Mouse (Mus musculus) duodenum, adult 2 months (tissue): ENCODE results near the gene Ndufs5. TPM values are rescaled to one million over a fixed set of nuclear protein-coding genes. Genes with fewer than 3 reads are reported as not detected.

Experiments
- polyA plus RNA-seq: library from polyadenylated mRNA; depleted of rRNA; stranded (reverse); fragments of >200 nt; gene quantifications from 2 replicates; pipeline ENCODE4 v1.2.3, GENCODE M21; 2012; ENCODE audit warnings: low replicate concordance; rRNA removed

Ndufs5 gene
- 9.7 and 17.6 TPM in 2 replicates for polyA plus RNA-seq

DNA sequence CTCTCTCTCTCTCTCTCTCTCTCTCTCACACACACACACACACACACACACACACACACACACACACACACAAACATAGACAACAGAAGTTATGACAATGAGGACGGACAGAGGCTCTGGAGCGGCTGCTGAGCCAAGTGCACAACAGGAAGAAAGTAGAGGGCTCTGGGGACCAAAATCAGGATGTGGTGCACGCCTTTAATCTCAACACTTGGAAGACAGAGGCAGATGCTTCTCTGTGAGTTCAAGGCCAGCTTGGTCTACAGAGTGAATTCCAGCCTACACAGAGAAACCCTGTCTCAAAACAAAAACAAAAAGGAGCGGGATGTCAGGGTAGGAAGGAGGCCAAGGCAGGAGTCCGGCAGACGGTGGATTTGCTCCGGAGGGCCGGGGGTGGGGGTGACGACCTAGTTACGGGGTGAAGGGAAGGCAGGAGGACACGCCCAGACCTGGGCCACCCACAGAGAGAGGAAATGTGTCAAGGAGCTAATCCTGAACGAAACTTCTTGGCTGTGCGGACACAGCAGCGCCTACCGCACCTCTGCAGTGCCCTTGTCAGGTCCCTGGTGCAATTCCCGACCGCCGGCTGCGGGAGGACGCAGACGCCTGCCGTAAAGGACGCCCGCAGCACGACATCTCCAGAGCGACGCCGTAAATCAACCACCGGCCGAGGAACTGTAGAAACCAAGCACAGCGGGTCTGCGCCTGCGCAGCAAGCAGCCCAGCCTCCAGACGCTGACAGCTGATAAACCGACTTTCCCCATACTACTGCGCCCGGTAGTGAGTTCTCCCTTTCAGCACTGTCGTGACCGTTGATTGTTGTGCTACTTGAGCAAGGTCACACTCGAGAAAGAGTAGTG lies at the start of gene Ndufs5:
Ndufs5 (minus strand) TSS at position 629 of the 860 bp plus-strand sequence.

DNA sequence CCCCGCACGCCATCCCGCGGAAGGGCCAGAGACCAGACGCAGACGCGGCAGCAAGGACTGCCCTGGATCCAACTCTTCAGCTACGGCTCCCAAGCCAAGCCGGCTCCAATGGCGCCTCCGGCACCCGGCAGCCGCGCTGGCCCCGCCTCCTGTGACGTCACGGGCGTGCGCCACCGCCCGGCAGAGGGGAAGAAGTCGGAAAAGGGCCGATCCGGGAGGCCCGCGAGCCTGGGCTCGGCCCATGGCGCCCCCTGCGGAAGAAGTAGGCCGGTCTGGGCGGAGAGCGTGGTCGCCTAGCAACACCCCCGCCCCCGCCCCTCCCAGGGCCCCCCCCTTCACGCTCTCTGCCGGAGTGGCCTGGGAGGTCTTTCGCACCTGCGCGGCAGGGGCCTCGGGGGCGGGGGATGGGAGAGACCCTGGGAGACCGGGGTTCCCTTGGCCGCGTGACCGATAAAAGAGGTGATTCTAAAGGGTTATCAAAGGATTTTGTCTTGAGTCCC lies 32.2 kb upstream of the Ndufs5 start, which contains the start of gene Akirin1:
Akirin1 (minus strand) TSS at position 194 of the 500 bp plus-strand sequence.

DNA sequence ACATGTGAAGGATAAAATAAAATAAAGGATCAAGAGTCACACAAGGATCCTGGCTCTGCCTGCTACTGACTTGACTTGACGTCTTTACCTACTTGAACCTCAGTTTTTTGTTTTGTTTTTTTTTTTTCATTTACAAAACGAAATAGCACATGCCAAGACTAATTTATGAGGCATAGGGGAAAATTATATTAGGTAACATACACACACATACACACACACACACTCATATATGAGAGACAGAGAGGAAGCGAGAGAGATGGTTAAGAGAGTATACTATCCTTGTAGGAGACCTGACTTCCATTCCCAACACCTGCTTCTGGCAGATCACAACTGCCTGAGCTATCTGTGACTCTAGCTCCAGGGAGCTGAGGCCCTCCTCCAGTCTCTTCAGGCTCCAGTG lies 33.7 kb downstream of the Ndufs5 start, which contains the start of gene Macf1:
Macf1 (minus strand) TSS at position 101 of the 400 bp plus-strand sequence.

Other genes starting within 250 kb of the Ndufs5 start
- gene Macf1, start 33.8 kb downstream of the Ndufs5 start, polyA plus RNA-seq: 15.2 and 20.2 TPM in 2 replicates
- 67.7 and 70.3 TPM in 2 replicates for gene Akirin1, start 32.1 kb upstream of the Ndufs5 start, polyA plus RNA-seq
- gene Rhbdl2, start 69.7 kb upstream of the Ndufs5 start, polyA plus RNA-seq: 3.1 and 5.9 TPM in 2 replicates
- gene 4933427I04Rik, start 141.5 kb upstream of the Ndufs5 start, polyA plus RNA-seq: not detected in 2 replicates
- 5.3 and 6.0 TPM in 2 replicates for gene Mycbp, start 186.6 kb upstream of the Ndufs5 start, polyA plus RNA-seq
- 14.1 and 19.1 TPM in 2 replicates for gene Rragc, start 199.2 kb upstream of the Ndufs5 start, polyA plus RNA-seq
- 1.6 TPM in 1 of 2 replicates, not detected in the other for gene 4930535I16Rik, start 199.8 kb upstream of the Ndufs5 start, polyA plus RNA-seq